Mouse (Mus musculus) MEL (cell line): Measurements from ENCODE around the gene Hist1h2bc. TPM values are rescaled to one million over a fixed set of nuclear protein-coding genes. Genes with fewer than 3 reads are reported as not detected.

Source experiments
- DNase-seq: peaks from one replicate; pipeline ENCODE4 v3.0.0; 2011; ENCODE audit warnings: low read depth, low spot score
- H3K27ac ChIP-seq: 2 replicates; pipeline ENCODE4 v1.5.1; 2012; ENCODE audit warnings: low read depth, mild to moderate bottlenecking, control low read depth, low read length, moderate library complexity; ENCODE audit not compliant: control insufficient read depth
- H3K27me3 ChIP-seq, 2 experiments: fragments of 150-350 bp in 1 of 2; sonication (generic) in 1 of 2; 2 replicates each; pipeline ENCODE4 v1.6.1; 2012; ENCODE audit warnings: low read length in 2 of 2, mild to moderate bottlenecking in 2 of 2, improper control_type of control experiment in 1 of 2, moderate library complexity in 1 of 2; ENCODE audit not compliant: insufficient read depth in 2 of 2, control insufficient read depth in 1 of 2
- H3K36me3 ChIP-seq, 2 experiments: 2 replicates each; pipeline ENCODE4 v1.6.1; 2012 to 2014; ENCODE audit warnings: low read length in 2 of 2, improper control_type of control experiment in 1 of 2, inconsistent platforms in 1 of 2, mild to moderate bottlenecking in 1 of 2; ENCODE audit not compliant: insufficient read depth in 2 of 2, control insufficient read depth in 1 of 2
- H3K4me1 ChIP-seq, 2 experiments: fragments of 150-350 bp in 1 of 2; sonication (generic) in 1 of 2; 2 replicates each; pipeline ENCODE4 v1.6.1; 2012; ENCODE audit warnings: low read length in 2 of 2, improper control_type of control experiment in 1 of 2, mild to moderate bottlenecking in 1 of 2; ENCODE audit not compliant: insufficient read depth in 2 of 2, control insufficient read depth in 1 of 2
- H3K4me3 ChIP-seq, 2 experiments: fragments of 150-350 bp in 1 of 2; sonication (generic) in 1 of 2; 2 replicates each; pipeline ENCODE4 v1.5.1; 2012; ENCODE audit warnings: low read depth in 2 of 2, low read length in 2 of 2, mild to moderate bottlenecking in 2 of 2, moderate library complexity in 2 of 2, control low read depth in 1 of 2, improper control_type of control experiment in 1 of 2; ENCODE audit not compliant: control insufficient read depth in 1 of 2, insufficient read depth in 1 of 2
- H3K79me2 ChIP-seq: 2 replicates; pipeline ENCODE4 v1.6.1; 2012; ENCODE audit warnings: mild to moderate bottlenecking, low read length, moderate library complexity; ENCODE audit not compliant: control insufficient read depth, poor library complexity, insufficient read depth
- H3K9ac ChIP-seq: 2 replicates; pipeline ENCODE4 v1.6.1; 2012; ENCODE audit warnings: low read depth, mild to moderate bottlenecking, control low read depth, low read length, moderate library complexity; ENCODE audit not compliant: control insufficient read depth, poor library complexity, severe bottlenecking
- H3K9me3 ChIP-seq: fragments of 150-350 bp; sonication (generic); replicated peaks from 2 replicates; pipeline ENCODE4 v1.6.1; 2012; ENCODE audit warnings: mild to moderate bottlenecking, low read length, improper control_type of control experiment, moderate library complexity; ENCODE audit not compliant: insufficient read depth
- BHLHE40 ChIP-seq: IDR thresholded peaks from 2 replicates; pipeline ENCODE4 v1.6.1; 2012; ENCODE audit warnings: low read depth, mild to moderate bottlenecking, inconsistent platforms, low read length, improper control_type of control experiment, borderline replicate concordance
- E2F4 ChIP-seq: IDR thresholded peaks from 2 replicates; pipeline ENCODE4 v1.6.1; 2011; ENCODE audit warnings: low read depth, low read length, improper control_type of control experiment, borderline replicate concordance
- GABPA ChIP-seq: IDR thresholded peaks from 2 replicates; pipeline ENCODE4 v1.6.1; 2012; ENCODE audit warnings: low read depth, mild to moderate bottlenecking, inconsistent platforms, low read length, improper control_type of control experiment, moderate library complexity
- JUND ChIP-seq: IDR thresholded peaks from 2 replicates; pipeline ENCODE4 v1.6.1; 2011; ENCODE audit warnings: low read depth, mild to moderate bottlenecking, improper control_type of control experiment, low read length
- KAT2A ChIP-seq: conservative IDR thresholded peaks from 2 replicates; pipeline ENCODE4 v1.6.1; 2012; ENCODE audit warnings: low read depth, low read length, improper control_type of control experiment, inconsistent platforms
- MXI1 ChIP-seq: IDR thresholded peaks from 2 replicates; pipeline ENCODE4 v1.6.1; 2011; ENCODE audit warnings: mild to moderate bottlenecking, low read depth, low read length, improper control_type of control experiment
- NRF1 ChIP-seq: IDR thresholded peaks from 2 replicates; pipeline ENCODE4 v1.6.1; 2014; ENCODE audit warnings: low read depth, mild to moderate bottlenecking, inconsistent platforms, low read length, improper control_type of control experiment, moderate library complexity; ENCODE audit not compliant: poor library complexity, insufficient read depth, severe bottlenecking
- POLR2A ChIP-seq, 2 experiments: IDR thresholded peaks; 2 replicates each; pipeline ENCODE4 v1.6.1; 2011 to 2012; ENCODE audit warnings: low read length in 2 of 2, mild to moderate bottlenecking in 2 of 2, control low read depth in 1 of 2, improper control_type of control experiment in 1 of 2, low read depth in 1 of 2, moderate library complexity in 1 of 2; ENCODE audit not compliant: control insufficient read depth in 1 of 2, insufficient read depth in 1 of 2, poor library complexity in 1 of 2
- POLR2AphosphoS2 ChIP-seq: IDR thresholded peaks from 2 replicates; pipeline ENCODE4 v1.6.1; 2011; ENCODE audit warnings: low read length, improper control_type of control experiment
- POLR2AphosphoS5 ChIP-seq: IDR thresholded peaks from 2 replicates; pipeline ENCODE4 v1.6.1; 2012; ENCODE audit warnings: low read depth, borderline replicate concordance, mild to moderate bottlenecking, inconsistent platforms, low read length, moderate library complexity, mixed read lengths
- RAD21 ChIP-seq: IDR thresholded peaks from 2 replicates; pipeline ENCODE4 v1.6.1; 2011; ENCODE audit warnings: mild to moderate bottlenecking, low read depth, low read length, improper control_type of control experiment
- SMC3 ChIP-seq: IDR thresholded peaks from 2 replicates; pipeline ENCODE4 v1.6.1; 2011; ENCODE audit warnings: low read depth, low read length, improper control_type of control experiment
- TAL1 ChIP-seq: IDR thresholded peaks from 2 replicates; pipeline ENCODE4 v1.6.1; 2012; ENCODE audit warnings: mild to moderate bottlenecking, inconsistent platforms, low read length, moderate library complexity, mixed read lengths
- TBP ChIP-seq: IDR thresholded peaks from 2 replicates; pipeline ENCODE4 v1.8.0; 2011; ENCODE audit warnings: low read depth, low read length, improper control_type of control experiment
- USF2 ChIP-seq, 2 experiments: IDR thresholded peaks; 2 replicates each; pipeline ENCODE4 v1.6.1; 2011 to 2012; ENCODE audit warnings: improper control_type of control experiment in 2 of 2, low read length in 2 of 2, borderline replicate concordance in 1 of 2, inconsistent platforms in 1 of 2, low read depth in 1 of 2, mild to moderate bottlenecking in 1 of 2; ENCODE audit not compliant: insufficient read depth in 1 of 2
- polyA plus RNA-seq, 2 experiments: library from polyadenylated mRNA; stranded (reverse) in 1 of 2; unstranded in 1 of 2; fragments of >175 nt in 1 of 2; fragments of >200 nt in 1 of 2; gene quantifications; 2 replicates each; pipeline versions ENCODE4 v1.2.1 to v1.2.4; 2012; ENCODE audit warnings: low replicate concordance in 2 of 2, low read depth in 1 of 2; ENCODE audit not compliant: insufficient read length in 2 of 2, insufficient read depth in 1 of 2, missing spikeins in 1 of 2
- total RNA-seq: library from RNA; depleted of rRNA; stranded (reverse); fragments of 300-350 nt; gene quantifications from 2 replicates; pipeline ENCODE4 v1.2.3, GENCODE M21; 2012

Gene Hist1h2bc
- total and polyA plus RNA-seq, 3 experiments = 3.1 to 694 TPM; not detected in 1

- Histone ChIP-seq H3K9ac (no peak overlapping the region), H3K27me3 (no peaks in the 10 kb centered on the region), H3K27ac (no peak overlapping the region), H3K36me3 (peaks cover 0 to 12% of the 10 kb centered on the region in 2 experiments; a peak in 2 of 4 replicates), H3K4me1 (peaks cover 0 to 11% of the 10 kb centered on the region in 2 experiments; a peak in 1 of 4 replicates), H3K9me3 (no peaks in the 10 kb centered on the region), H3K79me2 (no peaks in the 10 kb centered on the region; the same call in 1 of the 2 replicates), H3K4me3 (no peak overlapping the region)
- no peak for DNase-seq
- TF ChIP-seq NRF1 (no peak), E2F4 (no peak), POLR2AphosphoS2 (no peak), POLR2A (IDR thresholded peaks at IDR 0.05; ENCODE audit: control insufficient read depth in 1 of 2, insufficient read depth in 1 of 2, low read depth in 1 of 2, low read length in 2 of 2, poor library complexity in 1 of 2) (no peak), BHLHE40 (no peak), MXI1 (no peak), JUND (no peak), RAD21 (no peak), POLR2AphosphoS5 (no peak)
These were observed 5.0 kb downstream of the Hist1h2bc start for GRCm38 (mm10) chr13:23688956-23689355.

DNA sequence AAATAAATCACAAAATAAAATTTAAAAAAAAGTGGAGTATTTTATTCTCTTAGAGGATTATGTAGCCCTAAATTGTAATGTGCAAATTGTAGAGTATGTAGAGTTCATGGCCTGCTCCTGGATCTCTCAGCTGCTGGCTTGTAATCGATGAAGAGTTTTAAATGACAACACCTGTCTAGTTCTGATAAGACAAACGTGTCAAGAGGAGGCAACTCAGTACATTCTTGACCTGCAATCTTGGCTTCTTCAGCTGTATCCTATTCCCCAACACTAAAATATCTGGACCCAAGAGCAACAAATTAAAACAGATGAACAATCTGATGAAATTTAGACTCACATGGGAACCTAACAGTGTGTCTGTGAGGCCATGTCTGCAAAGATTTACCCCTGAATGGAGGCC, 5.5 kb downstream of the Hist1h2bc start:
- H3K9me3 ChIP-seq = no peaks in the 10 kb centered on the region
- DNase-seq = no peak
- TF ChIP-seq KAT2A = no peak
- no peak for TF ChIP-seq GABPA
- TF ChIP-seq USF2 (IDR thresholded peaks at IDR 0.05; ENCODE audit: borderline replicate concordance in 1 of 2, insufficient read depth in 1 of 2, low read depth in 1 of 2, low read length in 2 of 2) = no peak
- no peak for TF ChIP-seq TBP
- TF ChIP-seq SMC3 = no peak
- TF ChIP-seq TAL1 = peak; percentile 59
- H3K36me3 ChIP-seq = peaks cover 0 to 12% of the 10 kb centered on the region in 2 experiments; a peak in 2 of 4 replicates
- H3K9ac ChIP-seq = no peak overlapping the region
- no peaks in the 10 kb centered on the region for H3K27me3 ChIP-seq
- H3K27ac ChIP-seq = no peak overlapping the region
- no peaks in the 10 kb centered on the region; the same call in 1 of the 2 replicates for H3K79me2 ChIP-seq
- H3K4me1 ChIP-seq = peaks cover 0 to 12% of the 10 kb centered on the region in 2 experiments; a peak in 1 of 4 replicates
- H3K4me3 ChIP-seq = no peak overlapping the region
